Mouse (Mus musculus): ENCODE data around the gene Sfmbt2. TPM values are rescaled to one million over a fixed set of nuclear protein-coding genes. Genes with fewer than 3 reads are reported as not detected.

Sfmbt2 gene
- 1 to 10 TPM; 2.6 to 5.0 TPM for polyA plus RNA-seq (2017; shearing (Covaris generic))

GRCm38 (mm10) chr2:10370176-10370575, at the start of gene Sfmbt2:
TSS of gene Sfmbt2 (plus strand) at chr2:10370510.

Other genes starting within 250 kb of the Sfmbt2 start
- under 1 TPM in 1 of 2 experiments, not detected in 1; 0.75 TPM for gene Itih2, start 239.1 kb upstream of the Sfmbt2 start, polyA plus RNA-seq (2017; shearing (Covaris generic))
- 10 to 100 TPM in 1 of 2 experiments, 1 to 10 TPM in 1; 2.3 to 12.4 TPM for gene Itih5, start 216.9 kb upstream of the Sfmbt2 start, polyA plus RNA-seq (2017; shearing (Covaris generic))